Mouse (Mus musculus) NIH3T3 (cell line): ENCODE measurements around the gene Cpsf3.

Experiments used
- DNase-seq: peaks from one replicate; pipeline ENCODE4 v3.0.0-alpha.2; 2012; ENCODE audit warnings: low read depth

Cpsf3 gene

DNA sequence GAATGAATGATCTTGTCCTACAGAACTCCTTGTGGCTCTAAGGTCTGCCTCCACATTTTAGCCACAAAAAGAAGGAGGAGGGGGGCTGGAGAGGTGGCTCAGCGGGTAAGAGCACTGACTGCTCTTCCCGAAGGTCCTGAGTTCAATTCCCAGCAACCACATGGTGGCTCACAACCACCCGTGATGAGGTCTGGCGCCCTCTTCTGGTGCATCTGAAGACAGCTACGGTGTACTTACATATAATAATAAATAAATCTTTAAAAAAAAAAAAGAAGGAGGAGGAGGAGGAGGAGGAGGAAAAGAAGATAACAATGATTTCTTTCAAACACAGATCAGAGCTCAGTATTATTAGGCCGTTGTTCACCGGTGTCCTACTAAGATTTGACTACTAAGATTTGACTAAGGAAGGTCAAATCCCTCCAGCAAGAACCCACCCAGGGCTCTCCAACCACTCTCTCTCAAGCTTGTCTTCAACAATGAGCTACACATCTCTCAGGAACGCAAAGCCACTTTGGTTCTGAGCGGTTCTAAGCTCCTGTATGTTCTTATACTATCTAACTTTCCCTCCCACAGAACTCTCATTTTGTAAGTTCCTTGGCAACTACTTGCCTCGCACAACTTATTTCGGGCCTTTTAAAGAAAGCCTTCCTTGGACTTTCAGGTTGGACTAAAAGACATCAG is at the start of gene Cpsf3:
TSS of gene Cpsf3 (plus strand) at position 631 of the 681 bp plus-strand sequence.
- DNase-seq, result peak; percentile 27

DNA sequence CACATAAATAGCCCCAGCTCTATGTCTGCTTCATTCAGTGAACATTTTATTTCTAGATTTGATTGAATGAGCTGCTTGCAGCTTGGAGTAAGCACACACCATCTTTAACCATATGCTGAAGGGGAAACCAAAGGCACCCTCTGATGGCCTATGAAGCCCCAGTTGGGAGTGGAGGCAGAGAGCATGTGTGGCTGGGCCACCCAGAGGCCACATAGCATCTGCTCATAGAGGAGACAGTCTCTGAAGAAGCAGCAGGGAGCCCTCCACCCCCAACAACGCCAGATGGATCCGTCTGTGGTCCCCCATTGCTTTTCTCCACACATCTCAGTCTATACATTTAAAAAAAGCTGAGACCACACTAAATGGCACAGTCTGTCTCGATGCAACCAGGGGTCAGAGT is 43.2 kb upstream of the Cpsf3 start:
- no peak for DNase-seq

DNA sequence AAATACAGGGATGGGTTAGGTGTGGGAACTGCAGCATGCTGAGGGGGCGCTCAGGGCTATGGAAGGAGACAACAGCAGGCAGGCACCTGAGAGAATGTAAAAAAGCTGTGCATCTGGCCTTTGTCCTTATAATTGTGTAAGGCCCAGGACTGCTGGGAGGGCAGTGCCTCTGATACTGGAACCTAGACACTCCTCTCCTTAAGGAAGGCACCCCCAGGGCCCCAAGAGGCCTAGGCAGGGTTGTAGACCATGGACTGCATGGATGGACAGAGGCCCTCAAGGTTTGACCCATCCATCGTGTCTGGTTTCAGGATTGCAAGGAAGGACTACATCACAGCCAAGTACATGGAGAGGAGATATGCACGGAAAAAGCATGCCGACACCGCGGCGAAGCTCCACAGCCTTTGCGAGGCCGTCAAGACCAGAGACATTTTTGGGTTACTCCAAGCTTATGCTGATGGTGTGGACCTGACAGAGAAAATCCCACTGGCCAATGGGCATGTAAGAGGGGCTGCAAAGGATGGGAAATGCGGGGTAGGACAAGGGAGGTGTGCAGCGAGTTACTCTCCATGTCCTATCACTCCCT is 40.7 kb upstream of the Cpsf3 start:
- no peak for DNase-seq

DNA sequence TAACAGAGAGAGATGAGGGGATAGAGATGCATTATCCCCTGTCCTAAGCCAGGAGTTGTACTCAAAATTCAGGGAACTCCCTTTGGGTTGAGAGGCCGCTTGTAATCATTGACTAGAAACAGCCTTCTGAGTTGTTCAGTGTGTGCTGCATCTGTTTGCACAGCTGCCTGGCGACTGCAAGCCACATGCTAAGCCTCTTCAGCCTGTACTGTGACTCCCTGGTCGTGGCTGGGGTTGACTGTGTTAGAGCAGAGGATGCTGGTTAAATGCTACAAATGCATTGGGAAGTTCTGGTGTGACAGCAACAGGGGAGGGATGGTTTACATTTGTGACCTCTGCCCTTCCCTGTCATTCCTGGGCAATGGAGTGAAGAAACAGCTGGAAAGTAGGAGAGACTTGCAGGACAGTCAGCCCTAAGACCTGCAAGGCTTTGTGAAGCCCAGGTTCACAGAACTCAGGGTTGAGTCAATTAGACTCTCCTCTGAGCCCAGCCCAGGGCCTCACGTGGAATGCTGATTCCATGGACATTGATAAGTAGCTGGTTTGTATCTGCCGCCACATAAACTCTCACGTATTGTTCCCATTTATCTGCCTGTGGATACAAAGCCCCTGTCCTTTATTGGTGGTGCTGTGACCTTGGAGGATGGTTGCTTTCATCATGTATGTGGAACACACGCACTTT is 37.3 kb upstream of the Cpsf3 start:
- no peak for DNase-seq

DNA sequence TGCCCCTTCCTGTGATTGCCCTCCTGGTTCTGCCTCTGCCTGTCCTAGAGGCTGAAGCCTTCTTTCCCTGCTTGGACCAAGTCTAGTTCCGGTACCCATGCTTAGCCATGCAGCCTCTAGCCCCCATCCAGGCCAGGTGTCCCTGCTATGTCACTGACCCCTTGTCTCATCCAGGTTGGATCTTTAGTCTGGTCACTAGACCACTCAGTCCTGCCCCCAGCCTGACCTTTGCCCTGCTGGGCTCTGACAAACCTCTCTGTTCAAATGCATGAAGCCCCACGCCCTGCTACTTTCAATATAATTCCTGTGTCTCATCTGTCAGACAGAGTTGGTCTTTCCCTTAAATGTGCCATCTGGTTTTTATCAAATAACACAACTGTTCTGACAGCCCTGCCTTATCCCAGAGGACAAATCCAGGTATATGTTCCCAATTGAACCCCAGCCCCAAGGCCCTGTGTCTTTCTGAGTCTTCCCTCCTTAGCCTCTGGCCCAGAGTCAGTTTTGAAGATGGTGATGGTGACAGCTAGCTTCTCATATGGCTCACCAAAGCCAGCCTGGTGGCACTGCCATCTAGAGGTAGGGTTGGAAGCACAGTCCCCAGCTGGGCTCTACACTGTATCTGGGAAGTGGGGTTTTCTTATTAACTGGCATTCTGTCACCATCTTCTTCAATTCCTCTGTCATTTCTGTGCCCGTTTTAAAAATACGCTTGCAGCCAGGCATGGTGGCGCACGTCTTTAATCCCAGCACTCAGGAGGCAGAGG is 24.5 kb upstream of the Cpsf3 start:
- peak; percentile 36 for DNase-seq

DNA sequence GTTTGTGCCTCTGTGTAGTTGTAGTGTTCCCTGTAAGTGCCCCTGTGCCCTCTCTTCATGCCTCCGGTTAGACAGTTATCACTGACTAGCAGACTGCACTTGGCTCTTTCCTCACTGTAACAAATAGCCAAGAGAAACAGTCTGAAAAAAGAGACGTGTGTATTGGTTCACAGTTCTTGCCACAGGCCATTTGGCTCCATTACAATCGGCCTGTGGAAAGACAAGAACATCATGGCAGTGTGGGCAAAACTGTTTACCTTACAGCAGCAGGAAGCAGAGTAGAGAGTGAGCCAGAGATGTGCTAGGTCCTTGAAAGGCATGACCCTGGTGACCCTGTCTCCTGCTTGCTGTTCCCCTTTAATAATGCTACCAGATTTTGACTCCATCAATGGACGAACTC is 23.7 kb upstream of the Cpsf3 start:
- DNase-seq, result peak; percentile 13

DNA sequence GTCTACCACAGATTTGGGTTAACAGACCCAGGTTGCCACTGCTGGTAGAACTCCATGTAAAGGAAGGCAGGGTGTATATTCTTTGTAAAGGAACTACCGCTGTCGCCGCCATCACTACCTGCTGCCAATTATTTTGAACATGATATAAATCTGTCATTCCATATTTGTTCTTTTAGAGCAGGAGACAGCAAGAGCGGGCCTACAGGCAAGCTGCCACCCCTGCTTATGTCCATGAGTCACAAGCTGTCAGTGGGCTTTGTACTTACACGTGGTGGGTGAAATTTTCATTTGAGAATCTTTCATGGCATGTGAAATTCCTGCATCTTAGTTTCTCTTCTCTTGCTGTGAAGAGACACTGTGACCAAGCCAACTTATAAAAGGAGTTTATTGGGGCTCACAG is 21.9 kb upstream of the Cpsf3 start:
- no peak for DNase-seq

DNA sequence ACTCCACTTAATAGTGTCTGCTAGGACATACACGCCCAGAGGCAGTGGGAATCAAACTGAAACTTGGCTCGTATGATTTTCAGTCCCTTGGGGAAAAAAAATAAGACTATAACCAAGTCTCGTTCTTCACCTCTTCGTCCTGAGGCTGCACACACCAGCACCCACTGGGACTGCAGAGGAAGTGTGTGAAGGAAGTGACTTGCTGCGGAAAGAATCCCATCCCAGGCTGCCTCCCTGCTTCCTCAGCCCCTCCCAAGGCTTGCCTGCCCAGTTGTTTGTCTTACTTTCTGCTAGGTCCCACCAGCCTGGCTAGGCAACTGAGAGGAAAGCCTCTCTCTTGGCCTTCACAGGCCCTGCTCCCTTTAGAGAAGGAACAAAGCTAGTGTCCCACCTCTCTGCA is 20.9 kb upstream of the Cpsf3 start:
- no peak for DNase-seq

DNA sequence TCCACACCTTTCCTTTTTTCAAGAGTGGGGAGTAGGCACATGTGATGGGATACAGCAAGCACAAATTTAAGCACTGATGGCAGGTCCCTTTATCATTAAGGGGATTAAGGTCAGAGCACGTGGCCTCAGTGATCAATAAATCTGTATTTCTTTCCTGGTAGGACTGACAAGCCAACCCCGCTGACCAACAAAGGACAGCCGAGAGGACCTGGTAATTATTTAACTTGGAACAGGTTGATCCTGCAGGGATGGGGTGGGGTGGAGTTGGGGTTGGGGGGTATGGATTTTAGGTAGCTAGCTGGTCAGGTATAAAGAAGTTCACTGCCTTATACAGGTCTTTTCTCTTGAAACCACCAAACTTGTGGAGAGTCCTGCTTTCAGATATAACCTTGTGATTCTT is 20.2 kb upstream of the Cpsf3 start:
- DNase-seq, result no peak

DNA sequence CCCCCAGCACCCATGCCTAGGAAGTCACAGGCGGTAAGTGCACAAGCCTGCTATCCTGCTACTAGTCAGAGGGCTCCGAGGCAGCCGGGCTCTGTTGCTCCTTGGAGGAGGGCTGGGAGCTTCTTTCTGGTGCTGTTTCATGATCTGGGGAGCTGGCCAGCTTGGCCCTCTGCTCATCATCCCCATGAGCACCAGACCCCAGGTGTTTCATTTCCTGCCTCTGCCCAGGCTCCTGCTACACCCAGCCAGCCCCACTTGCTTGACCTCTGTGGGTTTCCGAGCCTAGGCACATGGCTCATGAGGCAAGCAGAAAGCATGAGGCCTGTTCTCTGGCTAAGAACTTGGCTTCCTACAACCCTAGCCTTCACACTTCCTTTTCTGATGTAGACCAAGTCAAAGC is 19.7 kb upstream of the Cpsf3 start:
- DNase-seq, result no peak

DNA sequence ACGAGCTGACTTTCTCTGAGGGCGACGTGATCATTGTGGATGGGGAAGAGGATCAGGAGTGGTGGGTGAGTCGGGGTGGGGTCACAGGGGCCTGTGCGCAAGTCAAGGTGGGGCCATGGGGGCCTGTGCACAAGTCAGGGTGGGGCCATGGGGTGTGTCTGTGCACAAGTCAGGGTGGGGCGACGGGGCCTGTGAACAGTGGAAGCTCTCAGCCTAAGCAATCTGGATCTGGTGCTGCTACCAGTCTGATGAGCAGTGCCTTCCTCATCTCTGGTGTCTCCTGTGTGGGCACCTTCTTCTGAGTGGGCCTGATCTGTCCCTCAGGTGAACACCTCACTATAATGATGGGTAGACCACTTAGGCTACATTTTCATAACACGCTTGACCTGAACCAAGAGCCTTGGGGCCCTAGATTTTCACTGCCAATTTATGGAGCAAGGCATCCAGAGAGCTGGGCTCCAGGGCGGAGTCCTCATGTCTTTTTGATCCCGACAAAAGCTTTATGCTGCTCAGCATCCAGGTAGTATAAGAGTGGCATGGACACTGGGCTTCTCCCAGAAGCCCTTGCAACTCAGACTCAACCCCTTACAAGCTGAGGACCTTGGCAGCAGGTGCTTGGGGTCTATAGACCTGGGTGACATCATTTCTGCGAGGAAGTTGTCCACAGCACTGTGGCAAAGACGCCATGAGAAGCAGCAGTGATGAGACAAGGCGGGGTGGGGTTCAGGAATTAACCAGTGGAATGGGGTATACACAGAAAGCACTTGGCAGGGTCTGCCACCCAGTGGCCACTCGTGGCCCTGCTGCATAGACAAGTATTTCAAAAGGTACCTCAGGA is 19.0 kb upstream of the Cpsf3 start:
- DNase-seq, result peak; percentile 78

DNA sequence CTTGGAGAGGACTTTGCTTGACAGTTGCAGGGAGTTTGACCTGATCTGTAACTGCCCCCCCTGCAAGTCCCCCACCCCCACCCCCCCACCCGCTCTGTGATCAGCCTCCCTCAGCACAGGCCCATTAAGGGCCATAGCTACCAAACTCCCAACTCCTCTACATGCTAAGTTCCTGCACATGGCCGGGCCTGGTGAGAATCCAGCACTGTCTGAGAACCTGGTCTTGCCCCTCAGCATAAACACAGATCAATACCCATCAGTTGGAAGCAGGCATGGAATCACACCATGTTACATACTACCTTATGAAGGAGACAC is 18.4 kb upstream of the Cpsf3 start:
- DNase-seq, result no peak

DNA sequence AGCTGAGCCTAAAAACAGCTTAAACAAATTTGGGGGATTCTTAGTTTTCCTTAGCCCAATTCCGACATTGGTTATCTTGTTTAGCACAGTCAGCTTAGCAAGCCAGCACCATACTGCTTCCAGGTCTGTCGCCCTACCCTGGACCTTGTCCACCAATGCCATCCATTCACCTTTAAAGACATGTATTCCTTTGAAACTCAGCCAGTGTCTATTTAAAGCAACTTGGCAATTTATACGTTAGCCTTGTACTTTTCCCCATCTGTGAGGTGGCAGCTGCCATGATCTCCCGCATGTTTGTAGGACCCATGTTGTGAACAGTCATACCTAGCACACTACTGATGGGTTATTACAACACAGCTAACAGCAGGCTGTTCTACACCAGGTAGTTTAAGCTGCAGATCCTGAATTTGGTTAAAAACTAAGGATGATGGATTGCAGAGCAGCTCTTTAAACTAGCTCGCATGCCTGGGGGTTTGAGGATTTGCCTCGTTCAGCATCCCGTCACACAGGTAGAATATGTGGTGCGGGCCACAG is 17.0 kb upstream of the Cpsf3 start:
- DNase-seq, result no peak

DNA sequence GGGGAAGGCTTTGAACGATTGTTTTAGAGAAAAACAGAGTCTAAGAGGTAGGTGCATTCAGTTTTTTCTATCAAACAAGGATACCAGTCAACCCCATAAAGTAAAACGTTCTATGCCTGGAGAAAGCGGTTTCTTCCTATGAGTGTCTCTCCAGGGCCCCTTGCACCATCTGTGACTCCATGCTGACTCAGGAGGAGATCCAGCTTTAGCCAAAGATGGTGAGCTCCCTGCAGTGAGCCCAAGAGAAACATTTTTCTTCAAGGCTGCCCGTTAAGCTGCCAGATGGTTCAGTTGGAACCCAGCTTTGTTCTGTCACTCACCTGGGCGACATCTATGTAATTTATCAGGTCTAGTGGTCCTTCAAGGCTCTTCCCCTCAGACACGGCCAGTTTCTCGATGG is 10.7 kb upstream of the Cpsf3 start:
- peak; percentile 25 for DNase-seq

DNA sequence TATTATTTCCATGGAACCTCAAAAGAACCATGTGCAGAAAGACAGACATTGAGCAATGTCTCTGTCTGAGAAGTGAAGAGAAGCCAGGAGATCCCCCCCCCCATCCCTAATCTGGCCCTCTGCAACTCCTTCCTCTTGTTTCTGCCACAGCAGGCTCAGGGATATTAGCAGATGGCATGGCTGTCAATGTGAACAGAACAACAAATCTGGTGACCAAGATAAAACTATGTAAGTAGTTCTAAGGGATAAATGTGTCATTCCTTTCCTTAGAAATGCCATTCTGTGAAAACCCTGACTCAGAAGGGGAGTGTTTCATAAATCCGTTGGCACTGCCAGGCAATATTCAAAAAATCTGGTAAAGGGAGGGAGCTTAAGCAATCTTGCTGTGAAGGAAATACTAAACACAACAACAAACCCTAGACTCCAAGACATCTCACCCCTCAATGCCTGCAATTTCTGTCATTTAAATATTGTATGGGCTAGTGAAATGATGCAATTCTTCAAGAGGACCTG is 7.8 kb upstream of the Cpsf3 start:
- DNase-seq, result no peak

DNA sequence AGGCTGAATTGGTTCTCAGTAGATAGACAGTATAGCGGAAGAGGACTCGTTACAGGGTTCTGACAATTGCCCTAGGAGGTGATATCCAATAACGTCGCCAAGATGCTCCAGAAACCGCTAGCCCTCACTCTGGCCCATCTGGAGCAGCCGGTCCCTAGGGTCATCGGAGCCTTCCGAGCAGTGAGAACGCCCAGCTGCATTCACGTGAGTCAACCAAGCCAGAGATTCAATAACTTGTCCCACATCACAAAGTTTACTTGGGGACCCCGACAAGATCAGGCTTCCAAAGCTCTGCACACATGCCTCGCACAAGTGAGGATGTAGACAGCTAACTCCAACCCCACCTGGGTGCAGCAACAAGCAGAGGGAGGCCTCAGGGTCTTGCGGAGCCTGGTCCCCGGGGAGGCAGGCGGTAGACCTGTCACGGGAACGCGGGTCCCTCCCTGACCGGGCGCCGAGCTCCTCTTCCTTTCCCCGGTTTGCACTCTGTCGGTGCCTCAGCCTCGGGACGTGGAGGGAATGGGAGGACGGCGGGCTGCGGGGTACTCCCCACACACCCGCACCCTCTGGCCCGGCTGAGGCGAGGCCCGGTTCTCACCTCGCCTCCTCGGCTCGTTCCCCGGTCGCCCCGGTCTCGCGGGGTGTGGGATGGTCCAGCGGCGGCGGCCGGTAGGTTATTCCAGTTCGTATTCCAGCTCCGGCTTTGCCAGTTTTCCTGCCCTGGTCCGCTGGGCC is 484 bp downstream of the Cpsf3 start:
- no peak for DNase-seq

DNA sequence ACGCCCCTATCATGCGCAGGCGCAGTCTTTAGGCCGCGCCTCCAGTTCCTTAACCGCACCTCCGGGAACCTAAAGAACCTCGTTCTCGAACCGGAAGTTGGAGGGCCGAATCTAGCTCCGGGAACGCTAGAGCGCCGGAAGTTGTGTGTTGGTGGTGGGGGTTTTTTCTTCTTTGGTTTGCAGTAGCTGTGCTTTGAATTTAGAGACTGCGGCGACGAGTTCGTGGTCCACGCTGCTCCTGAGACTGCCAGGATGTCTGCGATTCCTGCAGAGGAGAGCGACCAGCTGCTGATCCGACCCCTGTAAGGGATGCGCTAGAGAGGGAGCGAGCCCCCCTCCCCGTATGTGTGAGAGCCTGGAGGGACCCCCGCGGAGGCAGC is 1.0 kb downstream of the Cpsf3 start, which contains the start of gene Itgb1bp1:
TSS of gene Itgb1bp1 (minus strand) at position 42 of the 380 bp plus-strand sequence.
- peak; percentile 99 for DNase-seq

DNA sequence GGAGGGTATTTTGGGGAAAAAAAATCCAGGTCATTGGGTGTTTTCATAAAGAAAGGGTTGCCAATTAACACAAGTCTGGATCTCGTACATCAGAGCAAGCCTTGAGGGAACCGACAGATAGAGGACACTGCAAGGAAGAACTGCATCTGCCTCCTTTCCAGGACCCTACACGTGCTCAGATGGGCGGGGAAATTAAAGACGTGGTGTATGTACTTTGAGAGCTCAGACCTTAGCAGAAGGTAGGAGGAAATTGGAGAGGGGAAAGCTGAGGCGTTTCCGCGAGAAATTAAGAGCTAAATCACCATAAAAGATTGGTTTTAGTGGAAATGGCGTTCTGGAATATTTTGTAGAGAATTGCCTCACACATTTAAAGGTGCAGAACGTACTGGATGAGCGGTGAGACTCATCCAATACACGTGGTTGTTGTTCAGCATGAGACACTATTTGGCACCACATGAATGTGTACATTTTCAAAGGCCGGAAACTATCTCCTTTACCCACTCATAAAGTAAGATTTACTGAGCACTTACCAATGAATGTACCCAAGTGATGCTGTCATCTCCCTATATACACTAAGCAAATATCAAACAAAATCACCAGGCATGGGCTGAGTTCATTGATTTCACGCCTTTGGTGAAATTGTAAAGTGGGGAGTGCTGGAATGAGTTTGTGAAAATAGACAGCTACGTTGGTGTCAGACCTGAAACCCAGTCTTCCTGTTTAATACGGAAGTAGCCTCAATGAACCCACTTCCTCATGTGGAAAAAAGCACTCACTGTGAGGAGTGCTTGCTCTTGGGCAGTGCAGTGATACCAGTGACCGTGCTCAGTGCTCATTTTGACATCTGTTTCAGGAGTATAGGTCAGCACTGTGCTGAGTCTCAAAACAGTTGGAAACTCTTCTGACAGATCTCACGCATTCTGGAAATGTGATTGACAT is 1.8 kb downstream of the Cpsf3 start:
- DNase-seq, result peak; percentile 50

DNA sequence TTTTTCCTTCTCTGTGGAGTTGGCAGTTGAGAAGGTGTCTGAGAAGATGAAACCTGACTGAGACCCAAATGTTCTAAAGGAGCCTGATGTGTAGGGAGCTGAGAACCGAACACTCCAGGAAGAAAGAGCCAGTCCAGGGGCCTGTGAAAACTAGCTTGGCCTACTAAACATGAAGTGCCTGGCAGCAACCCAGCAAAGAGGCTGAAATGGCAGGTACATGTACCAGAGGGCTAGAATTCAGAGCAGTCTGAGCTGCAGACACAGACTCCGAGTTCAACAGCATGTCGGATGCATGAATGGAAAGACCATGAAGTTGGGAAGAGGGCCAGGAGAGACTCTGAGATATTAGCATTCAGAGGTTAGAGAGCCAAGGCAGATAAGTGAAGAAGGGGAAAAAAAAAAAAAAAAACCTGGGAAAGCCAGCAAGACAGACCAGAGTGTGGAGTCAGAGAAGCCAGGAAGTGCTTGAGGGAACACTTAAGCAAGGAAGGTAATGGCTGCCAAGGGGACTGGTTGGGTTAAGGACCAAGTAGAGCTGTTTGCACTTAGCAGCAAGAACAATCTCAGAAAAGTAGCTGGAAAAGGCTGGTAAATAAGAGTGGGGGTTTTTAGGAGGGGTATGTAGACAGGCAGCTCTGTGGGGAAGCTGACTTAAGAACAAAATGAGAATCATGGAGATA is 3.7 kb downstream of the Cpsf3 start:
- DNase-seq, result no peak
